Mouse (Mus musculus): Measurements from ENCODE around the gene Cct7.
"Not testable (repeated sequence)": the region's sequence is repeated elsewhere in the genome, so short reads cannot be mapped to it uniquely, and the experiment has no call there.

The Cct7 gene

GRCm38 (mm10) chr6:85450697-85451663 lies at the start of gene Cct7:
Cct7 (plus strand) TSS chr6:85451514.
- peak; percentile 99 for DNase-seq (ENCODE audit: low spot score)

GRCm38 (mm10) chr6:85402613-85403012 lies 48.7 kb upstream of the Cct7 start:
- DNase-seq (ENCODE audit: low spot score), result no peak

GRCm38 (mm10) chr6:85403039-85403438 lies 48.3 kb upstream of the Cct7 start:
- DNase-seq (ENCODE audit: low spot score), result no peak

- DNase-seq (ENCODE audit: low spot score), result peak; percentile 47
Observed at GRCm38 (mm10) chr6:85409003-85409402, 42.3 kb upstream of the Cct7 start.

- DNase-seq (ENCODE audit: low spot score), result peak; percentile 74
Observed at GRCm38 (mm10) chr6:85410771-85411273, 40.5 kb upstream of the Cct7 start.

GRCm38 (mm10) chr6:85415829-85416228 lies 35.5 kb upstream of the Cct7 start:
- DNase-seq (ENCODE audit: low spot score), result no peak

GRCm38 (mm10) chr6:85419150-85419549 lies 32.2 kb upstream of the Cct7 start:
- DNase-seq (ENCODE audit: low spot score), result no peak

- peak; percentile 52 for DNase-seq (ENCODE audit: low spot score)
Observed at GRCm38 (mm10) chr6:85423836-85424379, 27.4 kb upstream of the Cct7 start, which contains the start of gene Noto. Noto (plus strand) TSS chr6:85423886.

GRCm38 (mm10) chr6:85431274-85431841 lies 20.0 kb upstream of the Cct7 start:
- DNase-seq (ENCODE audit: low spot score), result no peak

- peak; percentile 98 for DNase-seq (ENCODE audit: low spot score)
Observed at GRCm38 (mm10) chr6:85431842-85432431, 19.4 kb upstream of the Cct7 start, which contains the start of gene Smyd5. Smyd5 (plus strand) TSS chr6:85431989.

- no peak for DNase-seq (ENCODE audit: low spot score)
Observed at GRCm38 (mm10) chr6:85433865-85434264, 17.4 kb upstream of the Cct7 start.

GRCm38 (mm10) chr6:85436204-85436603 lies 15.1 kb upstream of the Cct7 start:
- DNase-seq (ENCODE audit: low spot score), result no peak

GRCm38 (mm10) chr6:85436631-85437030 lies 14.7 kb upstream of the Cct7 start:
- no peak for DNase-seq (ENCODE audit: low spot score)

- no peak for DNase-seq (ENCODE audit: low spot score)
Observed at GRCm38 (mm10) chr6:85441142-85441541, 10.2 kb upstream of the Cct7 start.

GRCm38 (mm10) chr6:85443488-85444233 lies 7.7 kb upstream of the Cct7 start:
- no peak for DNase-seq (ENCODE audit: low spot score)

GRCm38 (mm10) chr6:85444266-85444965 lies 6.9 kb upstream of the Cct7 start:
- DNase-seq (ENCODE audit: low spot score), result no peak

GRCm38 (mm10) chr6:85445286-85445685 lies 6.0 kb upstream of the Cct7 start:
- no peak for DNase-seq (ENCODE audit: low spot score)

- DNase-seq (ENCODE audit: low spot score), result no peak
Observed at GRCm38 (mm10) chr6:85447351-85447750, 4.0 kb upstream of the Cct7 start.

GRCm38 (mm10) chr6:85450140-85450539 lies 1.2 kb upstream of the Cct7 start:
- DNase-seq (ENCODE audit: low spot score), result not testable (repeated sequence)

- peak; percentile 94 for DNase-seq (ENCODE audit: low spot score)
Observed at GRCm38 (mm10) chr6:85451664-85452410, 523 bp downstream of the Cct7 start, which contains the start of gene Pradc1. Pradc1 (minus strand) TSS chr6:85451970.

Data from testis, postnatal 10 days (tissue).